Mouse (Mus musculus): ENCODE measurements at regions not wholly inside any gene's neighbourhood (a gene's known extent, or its start where the extent isn't known, plus 50 kb on each side); places are given as distances from the start of the nearest gene placed in this dataset.

DNA sequence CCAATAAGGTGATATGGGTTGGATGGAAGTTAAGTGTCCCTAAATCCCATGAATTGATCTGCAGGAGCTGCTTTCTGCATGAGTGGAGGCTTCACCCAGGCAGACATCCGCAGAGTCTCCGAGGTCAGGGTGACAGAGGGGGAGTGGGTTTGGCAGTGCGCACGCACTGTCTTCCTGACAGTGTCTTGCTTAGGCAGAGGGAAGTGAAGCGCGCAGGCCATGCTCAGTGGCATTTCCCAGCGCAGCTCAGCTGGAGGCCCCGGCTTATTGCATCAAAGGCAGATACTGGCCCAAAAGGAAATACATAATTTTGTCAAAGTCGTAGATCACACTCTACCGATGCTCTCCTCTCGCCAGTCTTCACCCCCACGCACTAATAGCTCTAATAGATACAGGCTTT is 252.7 kb upstream of the Dnajc24 start:
- intact Hi-C loops (cut with DNase I), result no loop called here

DNA sequence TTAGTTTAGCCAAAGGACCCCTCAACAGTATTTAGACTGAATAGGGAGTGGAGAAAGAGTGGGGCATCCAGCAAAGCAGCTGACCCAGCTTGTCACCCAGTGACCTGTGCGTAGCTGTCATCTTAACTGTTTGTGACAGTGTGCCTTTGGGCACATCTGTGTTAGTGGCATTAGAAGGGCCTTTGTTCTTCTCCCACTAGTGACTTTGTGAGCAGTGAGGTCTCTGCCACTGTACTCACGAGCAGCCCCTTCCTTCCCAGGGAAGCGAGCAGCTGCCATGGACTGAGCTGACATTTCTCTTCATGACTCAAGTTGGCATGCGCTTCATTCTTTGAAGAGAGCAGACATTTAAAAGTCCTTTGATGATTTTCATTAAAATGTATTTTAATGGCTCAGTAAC is 231.0 kb upstream of the Dnajc24 start:
- intact Hi-C loops (cut with DNase I), result no loop called here

More for the DNA sequence above, 252.7 kb upstream of the Dnajc24 start:
- no peak for DNase-seq

DNA sequence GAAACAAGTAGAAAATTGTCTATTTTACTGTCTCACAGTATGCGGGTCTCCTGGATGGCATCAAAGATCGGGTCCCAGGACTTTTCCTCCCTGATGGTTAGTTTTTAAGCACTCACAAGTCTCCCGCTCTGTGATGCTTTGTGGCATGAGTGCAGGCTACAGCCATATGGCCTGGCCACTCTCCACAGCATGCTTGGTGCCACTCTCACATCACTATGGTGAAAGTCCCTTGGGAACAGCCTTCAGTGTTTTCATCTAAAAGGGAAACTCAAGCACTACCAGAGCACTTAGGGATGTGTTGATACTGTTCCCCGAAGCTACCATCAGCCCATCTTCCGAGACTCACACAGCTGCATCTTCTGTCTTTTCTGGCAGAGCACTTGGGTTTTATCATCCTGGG is 227.8 kb upstream of the Dnajc24 start:
- no peak for DNase-seq
- intact Hi-C loops (cut with DNase I), result no loop called here

More for the DNA sequence above, 231.0 kb upstream of the Dnajc24 start:
- DNase-seq, result no peak

DNA sequence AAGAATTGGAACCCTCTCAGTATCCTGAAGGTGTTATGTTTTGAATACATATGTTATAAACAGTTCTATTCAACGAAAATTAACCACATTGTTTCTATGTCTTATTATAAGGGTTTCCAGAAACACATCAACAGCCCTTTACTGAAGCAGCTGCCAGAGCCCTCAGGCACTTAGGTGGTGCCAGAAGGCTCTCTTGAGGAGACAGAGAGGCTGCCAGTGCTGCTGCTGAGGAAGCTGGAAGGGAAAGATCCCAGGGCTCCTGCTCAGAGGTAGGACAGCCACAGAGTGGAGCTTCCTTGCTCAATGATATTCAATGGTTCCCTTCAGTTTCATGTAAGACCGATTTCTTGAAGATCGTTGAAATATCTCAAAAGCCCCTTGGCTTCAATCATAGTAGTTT is 226.7 kb upstream of the Dnajc24 start:
- intact Hi-C loops (cut with DNase I), result no loop called here

DNA sequence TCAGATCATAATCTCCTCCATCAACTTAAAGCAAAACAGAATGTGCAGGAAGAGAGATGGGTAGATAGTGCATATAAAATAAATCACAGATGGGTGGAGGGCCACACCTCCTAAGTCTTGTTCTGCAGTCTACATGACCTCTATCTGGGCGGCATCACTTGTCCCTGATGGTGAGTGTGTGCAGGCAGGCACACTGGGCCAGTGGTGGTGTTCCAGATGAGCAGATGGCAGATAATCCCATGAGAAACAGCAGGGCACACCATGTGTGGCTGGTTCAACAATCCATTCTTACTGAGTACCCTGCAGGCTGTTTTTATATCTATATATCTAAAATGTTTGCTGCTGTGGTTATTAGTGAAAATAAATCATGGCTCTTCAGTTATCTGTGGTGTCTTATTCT is 224.9 kb upstream of the Dnajc24 start:
- intact Hi-C loops (cut with DNase I), result no loop called here
- DNase-seq, result no peak

More for the DNA sequence above, 226.7 kb upstream of the Dnajc24 start:
- DNase-seq, result no peak

DNA sequence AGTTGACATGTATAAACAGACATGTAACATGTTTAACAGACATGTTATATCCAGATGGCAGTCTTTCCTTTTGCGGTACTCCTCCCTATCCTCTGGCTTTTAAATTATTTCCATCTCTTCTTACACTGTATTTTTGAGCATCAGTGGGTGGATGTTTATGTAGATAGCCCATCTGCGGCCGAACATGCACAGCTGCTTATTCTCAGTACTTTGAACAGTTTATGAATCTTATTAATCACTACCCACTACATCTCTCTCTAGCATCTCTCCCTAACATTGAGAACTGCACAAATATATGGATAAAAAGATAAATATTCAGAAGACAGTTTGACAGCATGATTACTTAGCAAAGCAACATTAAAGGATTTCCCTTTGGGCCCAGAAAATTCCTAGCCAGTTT is 212.8 kb upstream of the Dnajc24 start:
- intact Hi-C loops (cut with DNase I), result no loop called here
- no peak for DNase-seq

DNA sequence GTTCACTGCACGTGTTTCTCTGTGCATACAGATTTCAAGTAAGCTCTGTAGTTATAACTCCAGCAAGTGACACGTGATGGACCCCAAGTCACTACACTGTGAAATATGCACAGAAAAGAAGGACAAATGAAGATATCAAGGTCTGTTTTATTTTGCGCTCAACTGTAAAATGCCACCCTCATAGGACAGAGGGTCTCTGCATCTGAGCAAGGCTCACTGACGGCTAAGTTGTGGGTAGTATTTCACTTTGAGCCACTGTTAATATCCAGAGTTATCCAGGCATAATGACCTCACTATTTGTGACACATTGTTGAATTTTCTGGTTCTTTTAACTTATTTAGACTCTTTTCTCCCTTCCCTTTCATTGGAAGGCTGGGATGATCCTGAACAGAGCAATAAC is 210.4 kb upstream of the Dnajc24 start:
- intact Hi-C loops (cut with DNase I), result no loop called here

DNA sequence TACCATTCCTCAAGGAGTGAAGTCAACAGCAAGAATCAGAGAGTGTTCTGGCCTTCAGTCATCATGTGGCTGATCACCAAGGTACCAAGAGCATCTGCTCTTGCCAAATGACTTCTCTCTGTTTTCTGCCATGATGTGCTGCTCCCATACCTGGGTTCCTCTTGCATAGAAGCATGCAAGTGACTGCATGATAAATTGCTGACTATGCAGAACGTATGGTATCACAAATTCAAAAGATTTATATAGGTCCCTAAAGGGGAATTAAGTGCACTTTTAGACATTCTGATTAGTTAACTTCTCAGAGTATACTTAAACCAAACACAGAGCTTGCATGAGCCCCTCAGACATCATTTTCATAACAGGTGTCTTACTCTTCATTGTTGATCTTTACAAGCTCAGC is 207.4 kb upstream of the Dnajc24 start:
- intact Hi-C loops (cut with DNase I), result no loop called here

More for the DNA sequence above, 210.4 kb upstream of the Dnajc24 start:
- no peak for DNase-seq

DNA sequence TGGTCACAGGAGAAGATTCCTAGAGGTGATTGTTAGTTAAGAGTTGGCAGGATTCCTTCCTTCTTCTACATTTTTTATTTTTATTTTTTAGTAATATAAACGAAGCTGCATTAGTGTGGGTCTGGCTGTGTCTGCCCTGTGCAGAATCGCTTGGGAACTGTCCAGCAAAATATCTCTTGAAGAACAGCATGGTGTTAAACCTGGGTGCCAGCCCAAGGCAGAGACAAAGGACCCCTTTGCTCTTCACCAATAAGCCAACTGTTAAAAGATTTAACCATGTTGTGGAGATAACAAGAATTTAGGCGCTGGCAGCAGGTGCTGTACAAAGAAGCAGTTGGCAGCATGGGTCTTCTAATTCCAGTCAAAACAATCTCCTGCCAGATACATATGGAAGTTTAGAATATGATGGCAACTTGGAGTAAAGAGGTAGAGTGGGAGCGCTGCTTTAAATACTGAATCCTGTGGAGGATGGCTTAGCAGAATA is 205.5 kb upstream of the Dnajc24 start:
- no peak for DNase-seq
- intact Hi-C loops (cut with DNase I), result no loop called here

More for the DNA sequence above, 207.4 kb upstream of the Dnajc24 start:
- DNase-seq, result no peak

DNA sequence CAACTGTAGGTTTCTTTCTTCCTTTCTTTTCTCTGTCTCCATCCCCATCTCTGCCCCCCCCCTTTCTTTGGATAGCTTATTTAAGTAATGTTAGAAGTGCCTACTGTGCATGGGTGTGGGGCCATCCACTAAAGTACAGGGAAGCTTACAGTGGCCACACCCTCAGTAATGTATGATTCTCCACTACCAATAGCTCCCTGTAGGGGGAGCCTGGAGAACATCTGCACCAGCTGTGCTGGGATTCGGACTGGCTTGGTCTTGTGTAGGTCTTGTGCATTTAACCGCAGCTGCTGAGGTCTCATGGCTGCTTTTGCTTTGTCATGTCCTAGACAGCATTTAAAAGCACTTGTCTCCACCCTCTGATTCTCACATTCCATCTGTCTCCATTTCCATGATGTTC is 196.8 kb upstream of the Dnajc24 start:
- DNase-seq, result no peak
- intact Hi-C loops (cut with DNase I), result no loop called here

DNA sequence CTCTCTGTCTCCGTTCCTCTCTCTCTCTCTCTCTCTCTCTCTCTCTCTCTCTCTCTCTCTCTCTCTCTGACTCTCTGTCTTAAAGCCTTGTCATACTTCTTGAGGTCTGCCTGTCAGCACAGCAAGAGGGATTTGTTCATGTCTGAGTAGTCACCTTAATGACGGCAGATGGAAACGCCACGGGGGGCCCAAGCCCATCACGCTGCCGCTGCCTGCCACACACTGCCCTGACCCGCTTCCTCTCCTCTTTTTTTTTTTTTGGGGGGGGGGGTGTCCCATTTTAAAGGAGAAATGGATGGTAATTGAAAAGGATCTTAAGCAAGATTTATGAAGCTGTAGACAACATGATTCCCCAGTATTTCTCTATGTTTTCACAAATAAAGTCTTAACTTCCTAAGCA is 191.8 kb upstream of the Dnajc24 start:
- intact Hi-C loops (cut with DNase I), result loop anchor here (2.0 to 10.0 kb wide), 3 partner anchors 578 to 930 kb away; no protein-coding TSS in a partner anchor

DNA sequence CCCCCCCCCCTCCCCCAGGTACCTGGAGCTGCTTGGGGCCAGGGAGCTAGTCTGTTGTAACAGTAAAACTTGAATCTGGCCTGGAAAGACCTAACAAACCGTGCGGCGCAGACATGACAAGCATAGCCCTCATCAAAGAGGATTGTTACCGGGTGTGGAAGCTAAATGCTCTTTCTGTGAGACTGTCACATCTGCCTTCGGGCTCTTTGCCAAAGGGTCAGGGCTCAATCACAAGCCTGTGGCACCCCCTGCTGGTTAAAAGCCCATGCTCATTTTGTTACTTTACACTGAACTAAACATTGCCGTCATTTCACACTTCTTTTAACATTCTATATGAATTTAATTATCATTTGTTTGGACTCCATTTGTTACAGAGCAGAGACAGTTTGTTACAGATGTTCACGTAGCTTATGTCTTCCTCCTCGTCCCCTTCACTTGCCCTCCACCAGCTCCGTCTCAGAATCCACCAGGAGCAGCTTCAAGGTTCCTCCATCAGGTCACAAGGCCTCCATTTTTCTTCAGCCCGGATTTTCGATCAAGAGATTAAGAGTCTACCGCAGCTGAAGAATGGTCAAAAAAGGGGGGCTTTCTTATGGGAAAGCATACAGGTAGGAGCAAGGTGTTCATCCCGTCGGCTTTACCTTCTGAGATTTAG is 191.1 kb upstream of the Dnajc24 start:
- intact Hi-C loops (cut with DNase I), result loop anchor here (2.0 to 10.0 kb wide), 5 partner anchors 578 to 930 kb away; no protein-coding TSS in a partner anchor
- DNase-seq, result peak; percentile 72 to 87

More for the DNA sequence above, 191.8 kb upstream of the Dnajc24 start:
- DNase-seq, result no peak

DNA sequence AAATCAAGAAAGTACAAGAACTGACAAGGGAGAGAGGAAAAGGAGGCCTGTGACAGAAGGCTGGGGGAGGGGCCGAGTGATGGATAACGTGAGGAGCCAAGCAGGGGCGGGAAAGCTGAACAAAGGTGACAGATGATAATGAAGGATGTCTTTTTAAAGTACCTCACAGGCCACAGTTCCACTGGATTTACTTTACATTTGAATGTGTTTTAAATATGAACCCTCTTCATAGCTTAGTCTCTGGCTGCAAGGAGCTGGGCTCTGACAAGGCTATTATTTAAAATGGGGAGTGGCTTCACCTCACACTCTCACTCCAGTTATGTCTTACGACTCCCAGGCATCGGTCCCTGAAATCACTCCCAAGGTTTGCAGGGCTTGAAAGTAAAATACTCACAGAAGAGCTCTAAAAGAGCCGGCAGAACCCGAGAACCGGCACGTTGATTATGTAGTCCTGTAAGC is 190.6 kb upstream of the Dnajc24 start:
- intact Hi-C loops (cut with DNase I), result loop anchor here (2.0 to 10.0 kb wide), 5 partner anchors 577 to 929 kb away; no protein-coding TSS in a partner anchor
- no peak for DNase-seq

DNA sequence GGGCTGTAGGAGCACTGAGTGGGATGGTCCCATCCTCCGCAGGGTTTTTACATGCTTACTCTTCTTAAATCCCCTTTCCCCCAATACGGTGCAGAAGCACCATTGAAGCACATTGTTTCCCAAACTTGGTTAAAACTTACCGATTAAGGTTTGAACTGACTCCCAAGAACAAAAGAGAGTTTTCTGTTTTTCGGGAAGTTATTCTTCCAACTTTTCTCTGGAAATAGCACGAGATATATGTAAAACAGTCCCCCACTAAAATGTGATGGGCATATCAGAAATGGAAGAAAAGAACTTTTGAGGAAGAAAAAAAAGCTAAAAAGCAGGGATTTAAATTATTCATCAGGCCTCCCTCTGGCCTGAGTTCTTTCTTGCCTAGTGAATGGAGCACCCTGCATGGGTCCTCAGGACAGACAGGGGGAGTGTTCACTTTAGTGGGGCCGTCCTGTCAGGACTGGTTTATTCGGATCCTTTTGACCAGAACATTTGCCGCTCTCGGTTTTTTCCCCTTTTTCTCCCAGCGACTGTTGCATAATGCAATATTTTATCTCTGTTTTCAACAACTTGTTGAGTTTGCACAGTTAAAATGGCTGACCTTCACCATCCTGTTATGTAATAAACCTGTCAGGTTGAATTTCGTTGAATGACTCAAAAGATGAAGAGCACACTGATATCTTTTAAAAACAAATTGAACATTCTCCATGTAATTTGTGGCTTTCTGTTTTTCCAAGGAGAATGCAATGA is 187.4 kb upstream of the Dnajc24 start:
- intact Hi-C loops (cut with DNase I), result loop anchor here (5.0 to 10.0 kb wide), 3 partner anchors 723 to 926 kb away; no protein-coding TSS in a partner anchor
- DNase-seq, result no peak

DNA sequence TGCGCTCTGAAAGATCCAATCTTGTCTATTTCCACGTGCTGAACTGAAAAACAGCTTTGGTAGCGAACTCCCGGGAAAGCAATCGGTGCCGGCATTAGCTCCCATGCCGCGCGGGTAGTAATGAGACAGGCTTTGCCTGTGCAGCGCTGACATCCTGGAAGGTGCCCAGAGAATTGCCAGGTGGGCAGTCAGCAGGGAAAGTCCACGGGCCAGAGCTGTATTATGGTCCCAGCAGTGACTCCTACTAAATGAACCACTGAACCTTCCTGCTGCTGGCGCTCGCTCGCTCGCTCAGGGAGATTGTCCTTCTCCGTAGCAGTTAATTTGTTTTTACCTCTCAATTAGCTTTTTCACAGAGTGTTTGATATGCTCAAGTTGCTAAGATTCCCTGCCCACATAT is 180.3 kb upstream of the Dnajc24 start:
- intact Hi-C loops (cut with DNase I), result no loop called here
- DNase-seq, result no peak

DNA sequence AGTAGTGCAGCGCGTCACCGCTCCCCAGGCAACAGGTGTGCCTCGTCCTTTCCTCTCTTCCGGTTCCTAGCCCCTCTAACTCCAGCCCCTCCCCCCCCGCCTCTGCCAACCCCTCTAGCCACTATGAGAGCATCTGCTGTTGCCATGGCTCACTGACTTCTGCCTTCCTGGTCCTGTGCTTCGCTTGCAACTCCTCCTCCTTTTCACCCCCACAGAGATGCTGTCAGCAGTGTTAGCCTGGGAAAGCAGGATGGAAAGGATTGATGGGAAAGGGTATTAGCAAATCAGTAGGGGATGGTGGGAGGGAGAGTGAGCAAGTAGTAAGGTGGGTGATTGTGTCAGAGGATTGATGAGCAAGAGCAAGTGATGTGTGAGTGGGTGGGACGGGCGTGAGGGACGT is 178.7 kb upstream of the Dnajc24 start:
- intact Hi-C loops (cut with DNase I), result no loop called here
- no peak for DNase-seq

DNA sequence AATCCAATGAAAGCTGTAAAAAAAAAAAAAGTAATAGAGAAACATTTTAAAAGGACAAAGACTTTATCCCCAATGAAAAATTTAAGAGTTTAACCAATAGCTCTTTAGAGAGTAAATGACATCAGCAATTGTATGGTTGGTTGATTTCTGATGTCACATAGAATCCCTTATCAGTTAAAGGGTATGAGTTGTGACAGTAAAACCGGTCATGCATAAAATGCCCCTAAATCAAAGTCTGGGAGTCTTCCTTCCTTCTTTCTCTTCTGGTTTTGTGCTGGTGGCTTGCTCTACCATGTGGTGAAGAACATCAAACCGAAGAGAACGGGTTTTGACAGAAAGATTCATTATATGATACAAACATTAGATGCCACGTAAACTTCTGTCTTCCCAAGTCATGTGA is 159.3 kb upstream of the Dnajc24 start:
- intact Hi-C loops (cut with DNase I), result no loop called here
- DNase-seq, result no peak

DNA sequence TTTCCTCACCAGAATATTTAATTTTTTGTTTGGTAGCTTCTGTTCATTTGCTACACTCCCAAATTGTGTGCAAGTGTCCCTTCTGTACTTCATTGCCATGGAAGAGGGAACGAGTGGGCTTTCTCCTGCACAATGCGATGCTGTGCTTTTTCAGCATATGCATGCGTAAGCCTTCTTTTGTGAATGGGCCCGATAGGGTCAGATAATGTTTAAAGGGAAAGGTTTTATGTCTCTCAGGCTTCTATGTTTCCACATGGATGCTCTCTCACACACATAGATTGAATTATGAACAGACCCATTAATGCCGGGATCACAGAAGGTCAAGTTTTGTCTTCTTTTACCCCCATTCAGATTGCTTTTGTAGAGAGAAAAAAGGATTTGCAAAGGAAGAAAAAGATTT is 158.5 kb upstream of the Dnajc24 start:
- intact Hi-C loops (cut with DNase I), result no loop called here
- no peak for DNase-seq

DNA sequence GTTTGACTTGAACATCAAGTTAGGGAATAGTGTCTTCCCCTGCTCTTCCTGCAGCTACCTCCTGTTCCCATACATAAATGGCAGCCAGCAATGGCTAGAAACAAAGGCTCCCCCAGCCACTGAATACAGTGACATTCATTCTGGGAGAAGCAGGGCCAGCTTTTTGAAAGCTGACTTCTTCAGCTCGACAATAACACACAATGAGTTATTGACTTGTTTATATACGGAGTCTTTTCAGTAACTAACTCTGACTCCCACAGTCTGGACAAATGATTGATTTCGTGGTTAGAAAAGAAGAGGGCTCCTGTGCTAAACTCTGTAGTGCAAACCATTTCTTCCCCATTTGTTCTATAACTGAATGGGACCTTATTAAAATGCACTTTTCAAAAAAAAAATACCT is 146.4 kb upstream of the Dnajc24 start:
- intact Hi-C loops (cut with DNase I), result no loop called here
- DNase-seq, result no peak

DNA sequence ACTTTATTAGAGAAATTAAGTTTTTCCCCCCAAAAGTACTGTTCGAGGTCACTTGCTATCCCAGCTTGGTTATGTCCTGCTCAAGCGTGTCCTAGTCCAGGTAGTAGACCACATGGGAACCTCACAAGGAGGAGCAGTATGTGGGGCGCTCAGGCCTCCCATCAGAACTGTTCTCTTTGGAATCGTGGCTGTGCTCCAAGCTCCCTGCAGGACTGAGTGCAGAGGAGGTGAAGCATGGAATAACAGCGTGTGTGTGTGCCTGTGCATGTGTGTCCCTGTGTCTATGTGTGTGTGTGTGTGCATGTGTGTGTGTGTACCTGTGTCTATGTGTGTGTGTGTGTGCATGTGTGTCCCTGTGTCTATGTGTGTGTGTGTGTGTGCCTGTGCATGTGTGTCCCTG is 137.6 kb upstream of the Dnajc24 start:
- intact Hi-C loops (cut with DNase I), result no loop called here
- DNase-seq, result no peak

DNA sequence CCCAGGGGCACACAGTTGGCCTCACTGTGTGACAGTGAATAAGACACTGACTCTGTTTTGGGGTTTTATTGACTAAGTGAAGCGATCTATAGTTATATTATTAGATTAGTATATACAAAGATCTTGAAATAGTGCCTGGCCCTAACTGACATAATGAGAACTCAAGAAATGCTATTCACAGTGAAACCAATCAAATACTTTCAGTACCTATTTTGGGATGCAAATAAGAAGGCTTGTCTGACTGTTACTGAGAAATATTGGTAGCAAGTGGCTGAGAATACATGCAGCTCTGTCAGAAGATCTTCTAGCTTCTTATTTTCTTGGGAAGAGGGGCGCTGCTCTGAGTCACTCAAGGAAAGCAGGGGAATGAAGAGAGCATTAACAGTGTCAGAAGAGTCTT is 97.7 kb upstream of the Dnajc24 start:
- DNase-seq, result no peak
- intact Hi-C loops (cut with DNase I), result no loop called here

DNA sequence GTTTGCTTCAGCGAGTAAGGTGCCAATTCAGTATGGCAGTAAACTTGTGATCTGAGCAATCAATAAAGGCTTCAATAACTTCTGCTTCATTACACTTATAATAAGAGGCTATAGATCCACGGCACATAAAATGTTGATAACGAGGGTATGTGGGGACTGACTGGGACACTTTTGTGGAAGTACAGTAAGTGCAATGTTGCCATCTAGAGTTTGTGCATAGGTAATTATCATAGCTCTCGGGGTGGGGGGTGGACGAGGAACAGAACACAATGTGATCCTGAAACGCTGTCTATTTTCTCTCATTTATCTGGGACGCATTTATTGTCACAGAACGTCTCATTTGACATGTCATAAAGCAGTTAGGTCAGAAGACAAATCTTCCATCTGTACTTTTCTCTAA is 82.8 kb upstream of the Dnajc24 start:
- intact Hi-C loops (cut with DNase I), result loop anchor here (10.0 kb wide), 2 partner anchors 751 to 831 kb away; no protein-coding TSS in a partner anchor
- DNase-seq, result no peak
